Mouse (Mus musculus) ES-Bruce4 (cell line): Measurements from ENCODE around the gene Gm1123. TPM values are rescaled to one million over a fixed set of nuclear protein-coding genes. Genes with fewer than 3 reads are reported as not detected.

ENCODE experiments used
- H3K27ac ChIP-seq: 2 replicates; pipeline ENCODE4 v1.5.1; 2012; ENCODE audit warnings: low read length, inconsistent platforms; ENCODE audit not compliant: insufficient read depth
- H3K27me3 ChIP-seq: 2 replicates; pipeline ENCODE4 v1.6.1; 2012; ENCODE audit warnings: mild to moderate bottlenecking, low read length, inconsistent platforms; ENCODE audit not compliant: control insufficient read depth, poor library complexity, insufficient read depth, severe bottlenecking
- H3K36me3 ChIP-seq: 2 replicates; pipeline ENCODE4 v1.6.1; 2012; ENCODE audit warnings: inconsistent platforms, mild to moderate bottlenecking, low read length, moderate library complexity; ENCODE audit not compliant: control insufficient read depth, poor library complexity, insufficient read depth, severe bottlenecking
- H3K4me1 ChIP-seq: one replicate; pipeline ENCODE4 v1.8.1; 2011; ENCODE audit warnings: low read length; ENCODE audit not compliant: control insufficient read depth, insufficient read depth
- H3K4me3 ChIP-seq: 2 replicates; pipeline ENCODE4 v1.5.1; 2011; ENCODE audit warnings: low read depth, mild to moderate bottlenecking, low read length
- H3K9ac ChIP-seq: 2 replicates; pipeline ENCODE4 v1.6.1; 2012; ENCODE audit warnings: low read depth, mild to moderate bottlenecking, inconsistent platforms; ENCODE audit not compliant: poor library complexity, severe bottlenecking
- H3K9me3 ChIP-seq: replicated peaks from 2 replicates; pipeline ENCODE4 v1.6.1; 2012; ENCODE audit warnings: mild to moderate bottlenecking, low read length, inconsistent platforms; ENCODE audit not compliant: control insufficient read depth, poor library complexity, insufficient read depth, severe bottlenecking
- CTCF ChIP-seq: IDR thresholded peaks from one replicate; pipeline ENCODE4 v1.8.1; 2011; ENCODE audit warnings: low read depth, low read length
- EP300 ChIP-seq: IDR thresholded peaks from 2 replicates; pipeline ENCODE4 v1.6.1; 2011; ENCODE audit warnings: low read depth, low read length; ENCODE audit not compliant: insufficient read depth
- POLR2A ChIP-seq: IDR thresholded peaks from one replicate; pipeline ENCODE4 v1.8.1; 2011; ENCODE audit warnings: low read length; ENCODE audit not compliant: insufficient read depth
- polyA plus RNA-seq: library from polyadenylated mRNA; stranded (reverse); fragments of >200 nt; gene quantifications from 2 replicates; pipeline ENCODE4 v1.2.4, GENCODE M21; 2011; ENCODE audit warnings: low read depth; ENCODE audit not compliant: missing spikeins, insufficient read depth, insufficient read length

Gm1123 gene
- polyA plus RNA-seq, 1 experiment: not detected

GRCm38 (mm10) chr9:99021166-99021565 lies 14.3 kb downstream of the Gm1123 start:
- no peak overlapping the region for H3K27ac ChIP-seq
- H3K4me3 ChIP-seq: no peak overlapping the region
- no peaks in the 10 kb centered on the region for H3K9me3 ChIP-seq
- no peaks in the 10 kb centered on the region for H3K27me3 ChIP-seq
- no peak overlapping the region for H3K9ac ChIP-seq
- no peaks in the 10 kb centered on the region for H3K4me1 ChIP-seq
- no peaks in the 10 kb centered on the region for H3K36me3 ChIP-seq
- TF ChIP-seq EP300 (no peak), CTCF (no peak), POLR2A (no peak)

DNA sequence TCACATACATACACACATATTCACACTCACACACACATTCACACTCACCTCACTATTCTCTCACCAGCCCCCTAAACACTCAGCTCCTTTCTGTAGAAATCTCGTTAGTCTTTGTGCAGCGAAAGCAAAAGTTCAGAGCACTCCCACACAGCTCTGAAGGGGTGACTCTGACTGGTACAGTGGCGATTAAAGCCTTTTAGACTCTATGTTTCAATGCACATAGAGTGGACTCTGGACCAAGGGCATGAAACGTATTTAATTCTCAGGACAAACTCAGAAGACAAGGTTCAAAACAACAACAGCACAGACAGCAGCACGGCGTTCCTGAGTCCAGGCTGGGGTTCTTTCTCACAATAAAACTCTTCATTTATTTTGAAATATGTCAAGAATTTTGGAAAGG lies 17.8 kb downstream of the Gm1123 start:
- no peak overlapping the region for H3K27ac ChIP-seq
- H3K27me3 ChIP-seq: no peaks in the 10 kb centered on the region
- TF ChIP-seq CTCF (no peak), EP300 (no peak), POLR2A (no peak)
- no peak overlapping the region for H3K9ac ChIP-seq
- no peaks in the 10 kb centered on the region for H3K36me3 ChIP-seq
- no peaks in the 10 kb centered on the region for H3K4me1 ChIP-seq
- no peaks in the 10 kb centered on the region for H3K9me3 ChIP-seq
- no peak overlapping the region for H3K4me3 ChIP-seq

DNA sequence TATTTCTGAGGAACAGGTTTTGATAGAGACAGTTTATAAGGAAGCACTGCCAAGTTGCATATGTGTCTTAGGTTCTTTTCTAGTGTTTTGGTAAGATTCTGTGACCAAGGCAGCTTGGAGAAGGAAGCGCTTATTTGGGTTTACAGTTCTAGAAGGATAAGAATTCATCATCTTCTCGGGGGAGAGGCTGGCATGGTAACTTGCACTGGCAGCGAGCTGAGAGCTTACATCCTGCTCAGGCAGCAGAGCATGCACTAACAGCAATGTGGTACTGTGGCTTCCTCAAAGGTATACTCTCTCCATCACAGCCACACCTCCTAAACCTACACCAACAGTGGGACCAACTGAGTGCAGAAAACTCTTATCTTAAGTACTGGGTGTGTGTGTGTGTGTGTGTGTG lies 18.8 kb downstream of the Gm1123 start:
- H3K27ac ChIP-seq: no peak overlapping the region
- no peaks in the 10 kb centered on the region for H3K4me1 ChIP-seq
- no peak overlapping the region for H3K4me3 ChIP-seq
- TF ChIP-seq POLR2A (no peak), EP300 (no peak), CTCF (no peak)
- H3K9me3 ChIP-seq: no peaks in the 10 kb centered on the region
- H3K27me3 ChIP-seq: no peaks in the 10 kb centered on the region
- no peaks in the 10 kb centered on the region for H3K36me3 ChIP-seq
- no peak overlapping the region for H3K9ac ChIP-seq

DNA sequence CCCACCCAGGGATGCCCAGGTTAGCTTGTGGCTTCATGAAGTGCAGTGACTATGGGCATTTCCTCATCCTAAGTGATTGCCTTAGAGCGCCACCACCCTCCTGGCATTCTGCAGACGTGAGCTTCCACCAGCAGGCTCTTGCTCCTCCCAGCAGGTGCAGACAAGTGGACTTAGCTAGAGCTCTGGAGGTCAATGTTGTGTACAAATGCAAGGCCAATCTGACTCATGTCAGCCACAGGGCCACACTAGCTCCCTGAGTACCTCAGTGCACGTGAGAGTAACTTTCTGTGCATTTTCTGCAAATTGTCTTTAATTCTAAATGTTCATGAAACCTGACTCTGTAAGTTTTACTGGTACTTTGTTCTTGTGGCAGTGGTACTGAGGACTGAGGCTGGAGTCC lies 19.2 kb downstream of the Gm1123 start:
- Histone ChIP-seq H3K4me1 (no peaks in the 10 kb centered on the region), H3K36me3 (no peaks in the 10 kb centered on the region), H3K27ac (no peak overlapping the region), H3K9me3 (no peaks in the 10 kb centered on the region), H3K4me3 (no peak overlapping the region), H3K9ac (no peak overlapping the region), H3K27me3 (no peaks in the 10 kb centered on the region)
- no peak for TF ChIP-seq CTCF
- no peak for TF ChIP-seq EP300
- no peak for TF ChIP-seq POLR2A

- no peaks in the 10 kb centered on the region for H3K4me1 ChIP-seq
- no peak overlapping the region for H3K9ac ChIP-seq
- no peak for TF ChIP-seq POLR2A
- TF ChIP-seq EP300: no peak
- TF ChIP-seq CTCF: no peak
- no peak overlapping the region for H3K4me3 ChIP-seq
- H3K27me3 ChIP-seq: no peaks in the 10 kb centered on the region
- H3K36me3 ChIP-seq: no peaks in the 10 kb centered on the region
- H3K27ac ChIP-seq: no peak overlapping the region
- H3K9me3 ChIP-seq: no peaks in the 10 kb centered on the region
Observed at GRCm38 (mm10) chr9:99009898-99010199, 25.7 kb downstream of the Gm1123 start.

DNA sequence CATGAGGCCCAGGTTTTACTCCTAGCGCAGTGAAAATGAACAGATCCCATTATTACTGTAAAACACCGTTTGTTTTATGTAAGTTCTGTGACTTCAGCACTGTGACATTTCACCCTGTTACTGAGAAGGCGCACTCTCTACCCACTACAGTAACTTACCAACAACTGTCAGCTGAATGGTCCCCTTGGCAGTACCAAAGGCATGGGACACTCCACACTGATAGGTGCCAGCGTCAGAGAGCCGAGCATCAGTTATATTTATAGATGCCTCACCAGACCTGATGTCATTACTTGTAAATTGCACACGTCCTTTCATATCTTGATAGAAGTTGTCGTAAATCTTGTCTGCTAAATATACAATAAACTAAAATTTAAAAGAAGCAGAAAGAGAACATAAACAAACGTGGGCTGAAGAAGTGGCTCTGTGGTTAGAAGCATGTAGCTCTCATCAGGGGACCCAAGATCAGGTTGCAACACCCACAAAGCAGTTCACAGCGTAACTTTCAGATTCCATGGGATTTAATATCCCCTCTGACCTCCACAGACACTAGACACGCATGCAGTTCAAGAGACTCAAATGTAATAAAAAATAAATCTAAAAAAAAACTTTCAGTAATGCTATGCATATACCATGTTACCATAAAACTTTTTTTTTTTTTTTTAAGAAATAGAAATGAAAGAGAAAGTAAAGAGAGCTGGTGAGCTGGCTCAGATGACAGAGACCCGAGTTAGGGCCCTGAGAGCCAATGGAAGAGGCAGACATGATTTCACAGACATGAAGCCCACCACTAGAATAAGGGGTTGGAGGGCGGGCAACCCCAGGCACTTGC lies 26.2 kb downstream of the Gm1123 start:
- no peak overlapping the region for H3K4me3 ChIP-seq
- no peak for TF ChIP-seq CTCF
- TF ChIP-seq EP300: no peak
- TF ChIP-seq POLR2A: no peak

More for the DNA sequence above, 26.2 kb downstream of the Gm1123 start:
- Histone ChIP-seq H3K9me3 (no peaks in the 10 kb centered on the region), H3K9ac (no peak overlapping the region), H3K27ac (no peak overlapping the region), H3K4me1 (no peaks in the 10 kb centered on the region), H3K27me3 (no peaks in the 10 kb centered on the region), H3K36me3 (no peaks in the 10 kb centered on the region)
